Comparison of ENCODE assay signal across 8 mouse cellular contexts in the genomic region with DNA sequence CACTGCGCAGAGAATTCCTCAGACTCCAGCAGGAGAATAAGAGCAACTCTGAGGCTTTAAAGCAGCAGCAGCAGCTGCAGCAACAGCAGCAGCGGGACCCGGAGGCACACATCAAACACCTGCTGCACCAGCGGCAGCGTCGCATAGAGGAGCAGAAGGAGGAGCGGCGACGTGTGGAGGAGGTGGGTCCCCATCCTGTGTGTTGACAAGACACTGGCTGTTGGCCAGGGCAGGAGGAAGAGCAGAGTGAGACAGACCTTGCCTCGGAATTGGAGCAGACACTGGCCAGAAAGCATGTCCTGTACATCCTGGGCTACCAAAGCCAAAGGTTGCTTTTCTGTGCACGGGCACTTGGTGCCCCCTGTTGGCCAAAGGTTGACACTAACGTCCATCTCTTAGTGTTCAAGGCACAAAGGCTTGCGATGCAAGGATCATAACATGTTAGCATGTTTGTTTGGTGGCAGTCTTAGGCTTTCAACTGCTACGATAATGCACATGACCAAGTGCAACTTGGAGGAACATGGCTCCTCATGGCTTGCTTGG. TPM values are rescaled to one million over a fixed set of nuclear protein-coding genes. Genes with fewer than 3 reads are reported as not detected.
DNase-seq lines count a peak whose midpoint lies in the region; ATAC-seq lines count a peak whose summit lies in the region.

No protein-coding gene starts in this region.

- H3K4me3 ChIP-seq in megakaryocyte, embryonic 14.5 days (replicated peaks), result peak overlapping the region; percentile 13

- H3K36me3 ChIP-seq in megakaryocyte, embryonic 14.5 days (replicated peaks; ENCODE audit: low read length), result peaks cover 98% of the 10 kb centered on the region

- no peaks in the 10 kb centered on the region for H3K27me3 ChIP-seq in megakaryocyte, embryonic 14.5 days (replicated peaks)

- peak; percentile 83 to 86 for DNase-seq in cerebellum, postnatal 36 days
- DNase-seq in heart, adult 8-10 months (ENCODE audit: low spot score), result peak; percentile 81
- peak; percentile 73 to 76 for DNase-seq in layer of hippocampus, postnatal 10 days (ENCODE audit: low spot score in 2 of 2)
- DNase-seq in right cerebral cortex, postnatal 4 days, result peak; percentile 65
- peak; percentile 69 for DNase-seq in yolk sac, embryonic 10.5 days (ENCODE audit: low spot score)

- H3K9me3 ChIP-seq in megakaryocyte, embryonic 14.5 days, result no peaks in the 10 kb centered on the region

- ATAC-seq in CD4-positive, CD25-positive, alpha-beta regulatory T cell, adult 4 months, result peak; percentile 71
- ATAC-seq in activated CD4-positive, CD25-positive, alpha-beta regulatory T cell, adult 4 months, result peak; percentile 75

- H3K4me1 ChIP-seq in megakaryocyte, embryonic 14.5 days, result peaks cover 45% of the 10 kb centered on the region

RNA-seq across cellular contexts. Expression of gene 4930544D05Rik, which starts 10.6 kb away (rescaled TPM):
- under 1 TPM in 1 of 2 experiments, not detected in 1; 0.71 TPM for polyA plus RNA-seq in CD4-positive, CD25-positive, alpha-beta regulatory T cell, adult 4 months (2017; shearing (Covaris generic))
- not detected for polyA plus RNA-seq in activated CD4-positive, CD25-positive, alpha-beta regulatory T cell, adult 4 months (2017; shearing (Covaris generic))
- not detected for total RNA-seq in heart, adult 8-10 months (2022)
- 1 to 10 TPM in 1 of 2 experiments, not detected in 1; 1.1 TPM for total RNA-seq in layer of hippocampus, postnatal 10 days (2021)
- polyA plus RNA-seq in megakaryocyte, embryonic 14.5 days (2012; ENCODE audit: insufficient read depth, low replicate concordance), result not detected in 2 replicates

RNA-seq across cellular contexts. Expression of gene Chrne, which starts 13.9 kb away (rescaled TPM):
- polyA plus RNA-seq in CD4-positive, CD25-positive, alpha-beta regulatory T cell, adult 4 months (2017; shearing (Covaris generic)), result 1 to 10 TPM; 1.4 to 2.1 TPM
- polyA plus RNA-seq in activated CD4-positive, CD25-positive, alpha-beta regulatory T cell, adult 4 months (2017; shearing (Covaris generic)), result 1 to 10 TPM; 1.3 to 1.4 TPM
- not detected for total RNA-seq in heart, adult 8-10 months (2022)
- under 1 TPM in 1 of 2 experiments, not detected in 1; 0.94 TPM for total RNA-seq in layer of hippocampus, postnatal 10 days (2021)
- polyA plus RNA-seq in megakaryocyte, embryonic 14.5 days (2012; ENCODE audit: insufficient read depth, low replicate concordance), result 0.83 TPM in 1 of 2 replicates, not detected in the other

RNA-seq across cellular contexts. Expression of gene Gp1ba, which starts 33.8 kb away (rescaled TPM):
- polyA plus RNA-seq in CD4-positive, CD25-positive, alpha-beta regulatory T cell, adult 4 months (2017; shearing (Covaris generic)), result under 1 TPM; 0.39 to 0.43 TPM
- under 1 TPM; 0.17 to 0.52 TPM for polyA plus RNA-seq in activated CD4-positive, CD25-positive, alpha-beta regulatory T cell, adult 4 months (2017; shearing (Covaris generic))
- total RNA-seq in heart, adult 8-10 months (2022), result under 1 TPM; 0.31 to 0.55 (median 0.54) TPM
- not detected for total RNA-seq in layer of hippocampus, postnatal 10 days (2021)
- 898 and 1,061 TPM in 2 replicates for polyA plus RNA-seq in megakaryocyte, embryonic 14.5 days (2012; ENCODE audit: insufficient read depth, low replicate concordance)

RNA-seq across cellular contexts. Expression of gene Rnf167, which starts 41.9 kb away (rescaled TPM):
- 100 to 1,000 TPM; 389 to 496 TPM for polyA plus RNA-seq in CD4-positive, CD25-positive, alpha-beta regulatory T cell, adult 4 months (2017; shearing (Covaris generic))
- polyA plus RNA-seq in activated CD4-positive, CD25-positive, alpha-beta regulatory T cell, adult 4 months (2017; shearing (Covaris generic)), result 100 to 1,000 TPM; 281 to 288 TPM
- total RNA-seq in heart, adult 8-10 months (2022), result 10 to 100 TPM; 53.0 to 67.3 (median 58.7) TPM
- 10 to 100 TPM; 60.3 to 61.5 TPM for total RNA-seq in layer of hippocampus, postnatal 10 days (2021)
- polyA plus RNA-seq in megakaryocyte, embryonic 14.5 days (2012; ENCODE audit: insufficient read depth, low replicate concordance), result 102 and 125 TPM in 2 replicates

RNA-seq across cellular contexts. Expression of gene Slc25a11, which starts 42.2 kb away (rescaled TPM):
- polyA plus RNA-seq in CD4-positive, CD25-positive, alpha-beta regulatory T cell, adult 4 months (2017; shearing (Covaris generic)), result 100 to 1,000 TPM in 1 of 2 experiments, 10 to 100 TPM in 1; 84.0 to 102 TPM
- polyA plus RNA-seq in activated CD4-positive, CD25-positive, alpha-beta regulatory T cell, adult 4 months (2017; shearing (Covaris generic)), result 100 to 1,000 TPM in 1 of 2 experiments, 10 to 100 TPM in 1; 80.4 to 124 TPM
- total RNA-seq in heart, adult 8-10 months (2022), result 100 to 1,000 TPM; 640 to 724 (median 656) TPM
- total RNA-seq in layer of hippocampus, postnatal 10 days (2021), result 100 to 1,000 TPM; 117 to 125 TPM
- 15.7 and 78.7 TPM in 2 replicates for polyA plus RNA-seq in megakaryocyte, embryonic 14.5 days (2012; ENCODE audit: insufficient read depth, low replicate concordance)

Comparison
In these comparisons a context has a peak if more than half of its experiments do, and no peak if none do; other contexts are left out.
1. Peak in every context shown above with its lines: DNase-seq, ATAC-seq and H3K4me3 ChIP-seq.
2. RNA of gene Gp1ba, which starts 33.8 kb away (polyA plus RNA-seq): 898 to 1,061 TPM in megakaryocyte, embryonic 14.5 days; 0.17 to 0.52 TPM in activated CD4-positive, CD25-positive, alpha-beta regulatory T cell, adult 4 months and 0.39 to 0.43 TPM in CD4-positive, CD25-positive, alpha-beta regulatory T cell, adult 4 months; every median in the first group is over 100 times any median in the second.